Mouse (Mus musculus) cortical plate, adult 2 months (tissue): ENCODE data around the gene Henmt1.

Experiments used
- CTCF ChIP-seq: fragments of 200-500 bp; IDR thresholded peaks from 2 replicates; pipeline ENCODE4 v1.5.1; 2011; ENCODE audit warnings: mild to moderate bottlenecking, control low read depth, low read length; ENCODE audit not compliant: insufficient read depth; ENCODE audit errors: extremely low read depth
- POLR2A ChIP-seq: fragments of 200-500 bp; IDR thresholded peaks from 2 replicates; pipeline ENCODE4 v1.6.1; 2011; ENCODE audit warnings: mild to moderate bottlenecking, low read length, control low read depth; ENCODE audit not compliant: insufficient read depth; ENCODE audit errors: extremely low read depth

GRCm38 (mm10) chr3:108995379-108995778, 55.7 kb downstream of the Henmt1 start:
- TF ChIP-seq CTCF, result no peak
- TF ChIP-seq POLR2A, result no peak
